Mouse (Mus musculus) stomach, postnatal 0 days (tissue): ENCODE measurements at regions not wholly inside any gene's neighbourhood (a gene's known extent, or its start where the extent isn't known, plus 50 kb on each side); places are given as distances from the start of the nearest gene placed in this dataset.
A peak's percentile ranks its signal among the peaks of the same experiment; 100 is the strongest.

ENCODE experiments used
- ATAC-seq: fragments of 200-750 bp; cut with Nextera tagmentation; 2 replicates; pipeline ENCODE4 v1.8.0; 2017; ENCODE audit not compliant: low FRiP score, low TSS enrichment
- DNase-seq: peaks from one replicate; pipeline ENCODE4 v3.0.0-alpha.2; 2016; ENCODE audit warnings: low spot score
- H3K27ac ChIP-seq: fragments of 300-500 bp; sonication (generic); replicated peaks from 2 replicates; pipeline ENCODE4 v1.5.1; 2014; ENCODE audit warnings: mild to moderate bottlenecking, control low read depth
- H3K27me3 ChIP-seq: fragments of 300-500 bp; sonication (generic); 2 replicates; pipeline ENCODE4 v1.6.1; 2014; ENCODE audit warnings: low read length; ENCODE audit not compliant: control insufficient read depth, insufficient read depth
- H3K36me3 ChIP-seq: fragments of 300-500 bp; sonication (generic); 2 replicates; pipeline ENCODE4 v1.6.1; 2014; ENCODE audit warnings: low read length, mixed read lengths; ENCODE audit not compliant: control insufficient read depth, insufficient read depth
- H3K4me1 ChIP-seq: fragments of 300-500 bp; sonication (generic); replicated peaks from 2 replicates; pipeline ENCODE4 v1.6.1; 2014; ENCODE audit warnings: antibody characterized with exemption; ENCODE audit not compliant: control insufficient read depth, insufficient read depth
- H3K4me2 ChIP-seq: fragments of 300-500 bp; sonication (generic); replicated peaks from 2 replicates; pipeline ENCODE4 v1.6.1; 2014; ENCODE audit warnings: low read depth, mild to moderate bottlenecking, control low read depth, moderate library complexity
- H3K4me3 ChIP-seq: fragments of 300-500 bp; sonication (generic); 2 replicates; pipeline ENCODE4 v1.5.1; 2014; ENCODE audit warnings: low read depth, low read length, control low read depth
- H3K9ac ChIP-seq: fragments of 300-500 bp; sonication (generic); 2 replicates; pipeline ENCODE4 v1.6.1; 2014; ENCODE audit warnings: mild to moderate bottlenecking, low read length, control low read depth, mixed read lengths
- H3K9me3 ChIP-seq: fragments of 300-500 bp; sonication (generic); 2 replicates; pipeline ENCODE4 v1.6.1; 2016; ENCODE audit warnings: low read length; ENCODE audit not compliant: control insufficient read depth
- CTCF ChIP-seq: IDR thresholded peaks from 2 replicates; pipeline ENCODE4 v1.5.1; 2016; ENCODE audit warnings: antibody characterized with exemption, low read depth, mild to moderate bottlenecking, moderate library complexity
- EP300 ChIP-seq: optimal IDR thresholded peaks from 2 replicates; pipeline ENCODE3; 2016; ENCODE audit warnings: antibody characterized with exemption
- WGBS: fragments of 180-500 bp; shearing (Covaris S2); extraction: QIAGEN DNeasy Blood & Tissue Kit; methylation state at CpG from one replicate; pipeline ENCODE4 v1.1.7; 2014; 5-methylcytosine and 5-hydroxymethylcytosine counted together

GRCm38 (mm10) chr1:45653248-45653647 is 141.7 kb upstream of the Wdr75 start:
- ATAC-seq (no peak), DNase-seq (no peak)
- Histone ChIP-seq H3K4me2 (no peak overlapping the region), H3K27me3 (no peaks in the 10 kb centered on the region), H3K9me3 (no peaks in the 10 kb centered on the region), H3K27ac (no peak overlapping the region), H3K36me3 (no peaks in the 10 kb centered on the region), H3K4me3 (no peak overlapping the region), H3K9ac (no peak overlapping the region), H3K4me1 (no peaks in the 10 kb centered on the region)
- WGBS, result 84% methylated on average over 3 of the region's 3 CpGs
- no peak for TF ChIP-seq CTCF
- TF ChIP-seq EP300, result no peak

DNA sequence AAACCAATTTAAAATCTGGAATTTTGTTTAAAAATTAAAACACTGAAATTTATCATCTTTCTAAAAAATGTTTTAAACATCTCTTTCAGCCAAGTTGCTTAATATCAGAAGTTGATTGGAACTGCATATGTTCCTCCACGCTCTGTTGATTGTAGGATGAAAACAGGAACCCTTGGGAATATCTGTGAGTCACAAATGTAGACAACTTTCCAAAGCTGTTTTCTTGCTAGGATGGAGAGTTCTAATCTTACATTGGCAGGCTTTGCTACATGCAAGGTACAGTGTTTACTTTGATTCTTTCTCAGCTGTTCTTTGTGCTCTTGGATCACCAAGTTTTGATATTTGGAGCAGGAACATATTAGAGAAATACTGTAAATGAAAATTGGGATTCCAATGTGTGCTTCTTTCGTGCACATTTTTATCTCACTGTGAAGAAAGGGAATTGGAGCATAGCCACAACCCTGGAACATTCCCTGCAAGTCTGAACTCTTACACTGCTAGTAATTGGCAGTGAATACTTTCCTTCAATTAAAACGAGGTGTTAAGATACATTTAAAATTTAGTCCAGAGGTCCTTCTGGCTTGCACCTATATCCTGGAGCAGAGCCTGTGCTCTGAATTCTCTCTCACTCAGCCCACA is 131.0 kb upstream of the Wdr75 start:
- DNase-seq, result no peak
- Histone ChIP-seq H3K27ac (no peak overlapping the region), H3K9ac (no peak overlapping the region), H3K9me3 (no peaks in the 10 kb centered on the region), H3K4me2 (no peak overlapping the region), H3K4me3 (no peak overlapping the region), H3K36me3 (no peaks in the 10 kb centered on the region), H3K4me1 (no peaks in the 10 kb centered on the region), H3K27me3 (no peaks in the 10 kb centered on the region)
- TF ChIP-seq CTCF, result no peak
- no peak for TF ChIP-seq EP300
- 43% methylated on average over 3 of the region's 3 CpGs for WGBS
- no peak for ATAC-seq

- Histone ChIP-seq H3K9ac (no peak overlapping the region), H3K27ac (0 out of 2 replicates have a peak overlapping the region, but pooled peaks have one; percentile 30), H3K9me3 (no peaks in the 10 kb centered on the region), H3K36me3 (no peaks in the 10 kb centered on the region), H3K4me3 (no peak overlapping the region), H3K4me1 (no peaks in the 10 kb centered on the region), H3K4me2 (no peak overlapping the region), H3K27me3 (no peaks in the 10 kb centered on the region)
- peak; percentile 44 for DNase-seq
- TF ChIP-seq EP300 (peak; percentile 10), CTCF (peak; percentile 82)
- WGBS, result 25% methylated on average over 5 of the region's 5 CpGs
- ATAC-seq, result peak; percentile 82; the same call in 1 of the 2 replicates
Measured at GRCm38 (mm10) chr1:45672443-45673156, 122.4 kb upstream of the Wdr75 start.

GRCm38 (mm10) chr1:45675771-45676439 is 119.1 kb upstream of the Wdr75 start:
- peak overlapping the region; percentile 53 for H3K27ac ChIP-seq
- H3K4me3 ChIP-seq, result no peak overlapping the region
- no peak for TF ChIP-seq CTCF
- no peak for TF ChIP-seq EP300
- ATAC-seq, result peak; percentile 35; the same call in 1 of the 2 replicates
- WGBS, result 47% methylated on average over 5 of the region's 5 CpGs
- H3K36me3 ChIP-seq, result no peaks in the 10 kb centered on the region
- H3K27me3 ChIP-seq, result no peaks in the 10 kb centered on the region
- no peaks in the 10 kb centered on the region for H3K9me3 ChIP-seq
- H3K4me2 ChIP-seq, result no peak overlapping the region
- H3K9ac ChIP-seq, result no peak overlapping the region
- DNase-seq, result no peak
- H3K4me1 ChIP-seq, result no peaks in the 10 kb centered on the region

DNA sequence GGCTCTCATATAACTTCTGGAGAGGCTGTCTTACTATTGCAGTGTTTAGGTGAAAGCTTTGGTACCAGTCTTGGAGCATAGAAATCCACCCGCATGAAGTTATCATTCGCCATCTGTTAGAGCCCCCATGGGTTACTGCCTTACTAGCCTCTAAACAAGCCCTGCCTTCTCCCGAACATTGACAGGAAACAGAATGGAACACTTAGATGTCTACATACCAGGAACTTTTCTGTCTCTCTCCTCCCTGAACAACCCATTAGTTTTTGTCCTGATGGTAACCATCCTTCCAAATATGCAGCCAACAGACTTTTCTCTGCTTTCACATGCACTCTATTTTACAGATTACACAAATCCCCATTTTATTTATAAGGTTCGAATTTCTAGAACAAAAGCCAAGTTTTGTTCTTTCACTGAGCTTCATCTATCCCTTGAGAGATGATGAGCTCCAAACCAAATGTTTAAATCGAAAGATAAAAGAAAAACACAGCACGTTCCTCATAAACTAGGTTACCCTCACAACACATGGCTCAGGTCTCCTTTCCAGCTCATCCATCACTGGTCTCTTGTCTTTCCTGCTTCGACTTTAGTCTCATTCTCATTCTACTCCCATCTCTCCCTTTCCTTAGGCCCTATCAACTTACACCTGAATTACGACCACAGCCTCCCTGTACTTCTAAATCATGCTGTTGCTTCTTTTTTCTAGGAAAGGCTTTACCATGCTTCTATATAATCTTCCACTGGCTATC is 114.8 kb upstream of the Wdr75 start:
- Histone ChIP-seq H3K36me3 (no peaks in the 10 kb centered on the region), H3K27ac (0 out of 2 replicates have a peak overlapping the region, but pooled peaks have one; percentile 0), H3K4me1 (no peaks in the 10 kb centered on the region), H3K9me3 (no peaks in the 10 kb centered on the region), H3K9ac (no peak overlapping the region), H3K4me2 (no peak overlapping the region), H3K27me3 (no peaks in the 10 kb centered on the region), H3K4me3 (no peak overlapping the region)
- TF ChIP-seq CTCF (no peak), EP300 (no peak)
- WGBS, result 52% methylated on average over 8 of the region's 8 CpGs
- ATAC-seq (no peak), DNase-seq (no peak)
